Mouse (Mus musculus): ENCODE results near the gene Cpeb4.

GRCm38 (mm10) chr11:31822556-31822955, 49.5 kb upstream of the Cpeb4 start:
- TF ChIP-seq RCOR1 (conservative IDR thresholded peaks at IDR 0.05; ENCODE audit: low read depth, low read length) (no peak), EP300 (IDR thresholded peaks at IDR 0.05; ENCODE audit: low read length) (no peak), POLR2A (IDR thresholded peaks at IDR 0.05; ENCODE audit: low read depth, low read length) (no peak), ZKSCAN1 (IDR thresholded peaks at IDR 0.05; ENCODE audit: borderline replicate concordance, low read depth, low read length) (no peak), CTCF (conservative IDR thresholded peaks at IDR 0.05 in 1 of 2, IDR thresholded peaks at IDR 0.05 in 1 of 2; ENCODE audit: low read depth in 2 of 2, low read length in 2 of 2) (no peak), MEF2A (IDR thresholded peaks at IDR 0.05; ENCODE audit: borderline replicate concordance, low read depth, low read length) (no peak), NELFE (IDR thresholded peaks at IDR 0.05; ENCODE audit: low read depth, low read length) (no peak), MYC (IDR thresholded peaks at IDR 0.05; ENCODE audit: low read depth, low read length) (no peak), MXI1 (IDR thresholded peaks at IDR 0.05; ENCODE audit: low read depth, low read length) (no peak), PAX5 (IDR thresholded peaks at IDR 0.05; ENCODE audit: low read length) (no peak)
